Mouse (Mus musculus) midbrain, embryonic 16.5 days (tissue): Measurements from ENCODE around the gene Fstl4. TPM values are rescaled to one million over a fixed set of nuclear protein-coding genes. Genes with fewer than 3 reads are reported as not detected.
"Not testable (repeated sequence)": the region's sequence is repeated elsewhere in the genome, so short reads cannot be mapped to it uniquely, and the experiment has no call there.

Source experiments
- ATAC-seq: fragments of 200-750 bp; cut with Nextera tagmentation; 2 replicates; pipeline ENCODE4 v1.8.0; 2017; ENCODE audit warnings: moderate TSS enrichment
- H3K27ac ChIP-seq: fragments of 300-500 bp; sonication (generic); 2 replicates; pipeline ENCODE4 v1.5.1; 2014; ENCODE audit warnings: mild to moderate bottlenecking, low read length, mixed read lengths
- H3K27me3 ChIP-seq: fragments of 300-500 bp; sonication (generic); 2 replicates; pipeline ENCODE4 v1.6.1; 2014; ENCODE audit warnings: low read depth, low read length, mixed read lengths; ENCODE audit not compliant: control insufficient read depth, insufficient read depth
- H3K36me3 ChIP-seq: fragments of 300-500 bp; sonication (generic); 2 replicates; pipeline ENCODE4 v1.6.1; 2014; ENCODE audit warnings: mild to moderate bottlenecking, low read length, moderate library complexity, mixed read lengths; ENCODE audit not compliant: control insufficient read depth, insufficient read depth
- H3K4me1 ChIP-seq: fragments of 300-500 bp; sonication (generic); 2 replicates; pipeline ENCODE4 v1.6.1; 2014; ENCODE audit warnings: mild to moderate bottlenecking, low read length, mixed read lengths; ENCODE audit not compliant: control insufficient read depth, insufficient read depth
- H3K4me2 ChIP-seq: fragments of 300-500 bp; sonication (generic); 2 replicates; pipeline ENCODE4 v1.6.1; 2014; ENCODE audit warnings: mild to moderate bottlenecking, low read length, mixed read lengths
- H3K4me3 ChIP-seq: fragments of 300-500 bp; sonication (generic); 2 replicates; pipeline ENCODE4 v1.5.1; 2014; ENCODE audit warnings: low read depth, mild to moderate bottlenecking, low read length, moderate library complexity, mixed read lengths
- H3K9ac ChIP-seq: fragments of 300-500 bp; sonication (generic); 2 replicates; pipeline ENCODE4 v1.6.1; 2014; ENCODE audit warnings: low read depth, low read length, mixed read lengths
- H3K9me3 ChIP-seq: fragments of 300-500 bp; sonication (generic); replicated peaks from 2 replicates; pipeline ENCODE4 v1.6.1; 2014; ENCODE audit warnings: mild to moderate bottlenecking, low read length, mixed read lengths; ENCODE audit not compliant: control insufficient read depth, poor library complexity, severe bottlenecking
- WGBS: fragments of 180-500 bp; shearing (Covaris S2); extraction: QIAGEN DNeasy Blood & Tissue Kit; methylation state at CpG from one replicate; pipeline ENCODE4 v1.1.7; 2014; 5-methylcytosine and 5-hydroxymethylcytosine counted together
- polyA plus RNA-seq: library from polyadenylated mRNA; unstranded; fragments of >200 nt; fragmentation: Nextera tagmentation; extraction: Ambion mirVana; gene quantifications from 2 replicates; pipeline ENCODE4 v1.2.1, GENCODE M21; 2015

The Fstl4 gene
- polyA plus RNA-seq, 1 experiment from 2014 or later = 10.3 TPM

- H3K27me3 ChIP-seq = no peaks in the 10 kb centered on the region
- no peak for ATAC-seq
These were observed 423.1 kb downstream of the Fstl4 start for GRCm38 (mm10) chr11:53187427-53188140.

DNA sequence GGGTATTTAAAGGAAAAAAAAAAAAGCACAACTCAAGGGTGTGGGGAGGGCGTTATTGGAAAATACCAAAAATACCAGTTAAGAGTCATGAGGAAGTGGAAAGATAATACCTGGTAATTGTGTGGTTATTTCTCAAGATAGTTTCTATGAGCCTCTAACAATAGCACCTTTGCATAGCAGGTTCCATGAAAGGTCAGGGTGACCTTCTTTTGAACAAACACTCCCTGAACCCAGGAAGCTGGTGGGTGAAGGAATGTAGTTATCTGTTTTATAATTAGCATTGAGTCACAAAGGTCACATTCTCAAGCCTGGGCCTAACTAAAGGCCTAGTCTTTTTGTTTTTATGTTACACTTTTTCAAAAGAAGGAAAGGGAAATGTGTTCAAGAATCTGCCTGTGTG lies 432.1 kb downstream of the Fstl4 start:
- H3K9ac ChIP-seq, H3K4me1 ChIP-seq, H3K4me3 ChIP-seq, H3K9me3 ChIP-seq, H3K36me3 ChIP-seq, H3K4me2 ChIP-seq, ATAC-seq, H3K27me3 ChIP-seq, H3K27ac ChIP-seq: not testable (repeated sequence)
- 95% methylated on average over 1 of the region's 1 CpGs for WGBS

More at GRCm38 (mm10) chr11:53187427-53188140, 423.1 kb downstream of the Fstl4 start:
- Histone ChIP-seq H3K4me3 (no peak overlapping the region), H3K27ac (no peak overlapping the region), H3K9me3 (no peaks in the 10 kb centered on the region), H3K4me1 (no peaks in the 10 kb centered on the region), H3K36me3 (no peaks in the 10 kb centered on the region), H3K4me2 (no peak overlapping the region), H3K9ac (no peak overlapping the region)
- WGBS = 65% methylated on average over 5 of the region's 5 CpGs

DNA sequence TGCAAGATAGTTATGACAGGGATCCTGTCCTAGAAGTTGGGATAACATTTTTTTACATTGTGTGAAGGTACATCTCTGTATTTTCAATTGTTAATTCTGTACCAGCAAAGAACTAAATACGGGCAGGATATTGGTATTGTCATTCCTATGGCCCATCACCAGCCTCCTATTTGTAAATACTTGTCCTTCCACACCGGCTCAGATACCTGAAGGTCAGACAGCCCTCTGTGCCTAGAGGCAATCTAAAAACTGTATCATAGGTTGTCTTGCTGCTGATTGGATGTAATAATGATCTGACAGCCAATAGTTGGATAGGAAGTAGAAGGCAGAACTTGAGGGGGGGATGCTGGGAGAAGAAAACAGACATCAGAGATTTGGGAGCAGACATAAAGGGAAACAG lies 432.7 kb downstream of the Fstl4 start:
- Histone ChIP-seq H3K4me3 (no peak overlapping the region), H3K27ac (no peak overlapping the region), H3K9me3 (no peaks in the 10 kb centered on the region), H3K27me3 (no peaks in the 10 kb centered on the region), H3K36me3 (no peaks in the 10 kb centered on the region), H3K4me2 (no peak overlapping the region), H3K9ac (no peak overlapping the region), H3K4me1 (no peaks in the 10 kb centered on the region)
- 94% methylated on average over 2 of the region's 2 CpGs for WGBS
- ATAC-seq = no peak

- no peak overlapping the region for H3K27ac ChIP-seq
- H3K36me3 ChIP-seq = no peaks in the 10 kb centered on the region
- H3K4me3 ChIP-seq = no peak overlapping the region
- no peak for ATAC-seq
- no peak overlapping the region for H3K9ac ChIP-seq
- H3K4me2 ChIP-seq = no peak overlapping the region
- peaks cover 9% of the 10 kb centered on the region for H3K9me3 ChIP-seq
- no peaks in the 10 kb centered on the region for H3K27me3 ChIP-seq
- H3K4me1 ChIP-seq = no peaks in the 10 kb centered on the region
- 76% methylated on average over 2 of the region's 2 CpGs for WGBS
These were observed 438.2 kb downstream of the Fstl4 start for GRCm38 (mm10) chr11:53202459-53203250.

GRCm38 (mm10) chr11:53210876-53211275 lies 446.4 kb downstream of the Fstl4 start:
- no peak overlapping the region for H3K27ac ChIP-seq
- 77% methylated on average over 9 of the region's 9 CpGs for WGBS
- no peak overlapping the region for H3K4me2 ChIP-seq

DNA sequence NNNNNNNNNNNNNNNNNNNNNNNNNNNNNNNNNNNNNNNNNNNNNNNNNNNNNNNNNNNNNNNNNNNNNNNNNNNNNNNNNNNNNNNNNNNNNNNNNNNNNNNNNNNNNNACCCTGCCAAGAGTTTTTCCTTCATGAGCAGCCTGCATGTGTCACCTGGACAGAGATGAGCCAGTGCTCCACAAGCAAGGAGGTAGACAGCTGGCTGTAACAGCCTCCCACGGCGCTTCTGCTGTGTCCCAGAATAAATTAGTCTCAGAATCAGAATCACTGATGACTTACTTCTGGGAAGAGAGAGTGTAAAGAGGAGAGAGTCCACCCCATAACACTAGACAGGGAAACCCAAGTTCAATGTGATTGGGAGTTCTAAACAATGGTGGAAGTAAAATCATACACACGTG lies 464.6 kb downstream of the Fstl4 start:
- H3K27me3 ChIP-seq = no peaks in the 10 kb centered on the region
- H3K4me2 ChIP-seq = no peak overlapping the region
- no peak for ATAC-seq
- H3K9me3 ChIP-seq = no peaks in the 10 kb centered on the region
- no peaks in the 10 kb centered on the region for H3K4me1 ChIP-seq
- no peak overlapping the region for H3K4me3 ChIP-seq
- H3K9ac ChIP-seq = no peak overlapping the region
- H3K36me3 ChIP-seq = no peaks in the 10 kb centered on the region
- no peak overlapping the region for H3K27ac ChIP-seq
- WGBS = 86% methylated on average over 3 of the region's 3 CpGs

More at GRCm38 (mm10) chr11:53210876-53211275, 446.4 kb downstream of the Fstl4 start:
- ATAC-seq = no peak
- Histone ChIP-seq H3K4me1 (no peaks in the 10 kb centered on the region), H3K9me3 (no peaks in the 10 kb centered on the region), H3K36me3 (no peaks in the 10 kb centered on the region), H3K27me3 (no peaks in the 10 kb centered on the region), H3K4me3 (no peak overlapping the region), H3K9ac (no peak overlapping the region)

DNA sequence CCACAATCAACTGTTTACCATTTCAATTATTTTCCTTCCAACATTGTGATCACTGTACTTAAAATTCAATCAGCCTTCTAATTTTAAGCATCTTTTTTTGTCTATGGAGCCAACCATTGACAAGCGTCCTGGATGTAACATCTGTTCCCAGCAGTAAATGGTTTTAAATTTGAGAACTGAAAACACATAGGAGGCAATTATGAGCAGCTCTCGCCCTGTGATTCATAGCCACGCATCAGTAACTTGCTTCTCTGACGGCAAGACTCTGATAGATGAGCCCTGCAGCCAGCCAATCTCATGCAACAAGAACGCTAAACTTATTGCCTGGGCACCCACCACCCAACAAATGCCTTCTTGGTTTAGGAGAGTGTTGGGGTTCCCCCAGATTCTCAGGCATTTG lies 467.4 kb downstream of the Fstl4 start:
- Histone ChIP-seq H3K4me1 (no peaks in the 10 kb centered on the region), H3K27ac (no peak overlapping the region), H3K9ac (no peak overlapping the region), H3K4me3 (no peak overlapping the region), H3K4me2 (no peak overlapping the region), H3K27me3 (no peaks in the 10 kb centered on the region), H3K36me3 (no peaks in the 10 kb centered on the region), H3K9me3 (no peaks in the 10 kb centered on the region)
- 76% methylated on average over 5 of the region's 5 CpGs for WGBS
- ATAC-seq = no peak

- no peaks in the 10 kb centered on the region for H3K36me3 ChIP-seq
- H3K27ac ChIP-seq = no peak overlapping the region
- H3K4me1 ChIP-seq = no peaks in the 10 kb centered on the region
- no peaks in the 10 kb centered on the region for H3K9me3 ChIP-seq
- H3K27me3 ChIP-seq = no peaks in the 10 kb centered on the region
- no peak for ATAC-seq
- H3K4me2 ChIP-seq = no peak overlapping the region
- no peak overlapping the region for H3K4me3 ChIP-seq
- no peak overlapping the region for H3K9ac ChIP-seq
- WGBS = 84% methylated on average over 9 of the region's 9 CpGs
These were observed 469.2 kb downstream of the Fstl4 start for GRCm38 (mm10) chr11:53233590-53233989.
